Mouse (Mus musculus) ES-E14 (cell line): Measurements from ENCODE around the gene Irf1. TPM values are rescaled to one million over a fixed set of nuclear protein-coding genes. Genes with fewer than 3 reads are reported as not detected.

Experiments
- DNase-seq: peaks from one replicate; pipeline ENCODE4 v3.0.0-alpha.2; 2013; ENCODE audit warnings: low read depth, low spot score
- H3K27ac ChIP-seq: 2 replicates; pipeline ENCODE4 v1.5.1; 2012; ENCODE audit warnings: low read depth, mild to moderate bottlenecking, low read length, moderate library complexity, mixed read lengths; ENCODE audit not compliant: poor library complexity, insufficient read depth, severe bottlenecking
- H3K36me3 ChIP-seq: 2 replicates; pipeline ENCODE4 v1.6.1; 2012; ENCODE audit warnings: mild to moderate bottlenecking, low read length, moderate library complexity, mixed read lengths; ENCODE audit not compliant: control insufficient read depth, poor library complexity, insufficient read depth, severe bottlenecking
- H3K4me1 ChIP-seq, 2 experiments: fragments of 150-350 bp in 1 of 2; sonication (generic) in 1 of 2; 2 replicates each; pipeline ENCODE4 v1.6.1; 2012; ENCODE audit warnings: low read length in 2 of 2, mild to moderate bottlenecking in 1 of 2, mixed read lengths in 1 of 2; ENCODE audit not compliant: control insufficient read depth in 2 of 2, insufficient read depth in 2 of 2, poor library complexity in 1 of 2
- H3K4me3 ChIP-seq, 2 experiments: fragments of 150-350 bp in 1 of 2; sonication (generic) in 1 of 2; 2 replicates each; pipeline ENCODE4 v1.5.1; 2012; ENCODE audit warnings: low read length in 2 of 2, low read depth in 1 of 2, mild to moderate bottlenecking in 1 of 2, mixed read lengths in 1 of 2; ENCODE audit not compliant: insufficient read depth in 1 of 2, poor library complexity in 1 of 2, severe bottlenecking in 1 of 2
- H3K9ac ChIP-seq: 2 replicates; pipeline ENCODE4 v1.6.1; 2012; ENCODE audit warnings: low read depth, mild to moderate bottlenecking, low read length, mixed read lengths; ENCODE audit not compliant: poor library complexity, insufficient read depth, severe bottlenecking
- H3K9me3 ChIP-seq: fragments of 150-350 bp; sonication (generic); 2 replicates; pipeline ENCODE4 v1.6.1; 2012; ENCODE audit warnings: low read depth, mild to moderate bottlenecking, low read length; ENCODE audit not compliant: control insufficient read depth, insufficient read depth
- CHD2 ChIP-seq: IDR thresholded peaks from 2 replicates; pipeline ENCODE4 v1.6.1; 2014; ENCODE audit warnings: mild to moderate bottlenecking, low read depth, low read length, inconsistent platforms
- HCFC1 ChIP-seq: IDR thresholded peaks from 2 replicates; pipeline ENCODE4 v1.6.1; 2012; ENCODE audit warnings: low read length, inconsistent platforms, borderline replicate concordance; ENCODE audit not compliant: insufficient read depth
- MAFK ChIP-seq: IDR thresholded peaks from 2 replicates; pipeline ENCODE4 v1.6.1; 2014; ENCODE audit warnings: mild to moderate bottlenecking, low read depth, low read length, inconsistent platforms; ENCODE audit not compliant: insufficient read depth
- ZC3H11A ChIP-seq: IDR thresholded peaks from 2 replicates; pipeline ENCODE4 v1.6.1; 2012; ENCODE audit warnings: low read depth, mild to moderate bottlenecking, inconsistent platforms, low read length, borderline replicate concordance
- ZNF384 ChIP-seq: IDR thresholded peaks from 2 replicates; pipeline ENCODE4 v1.6.1; 2012; ENCODE audit warnings: low read depth, low read length, inconsistent platforms
- in situ Hi-C, 2 experiments: fragments of 600-800 bp; cut with MboI; formaldehyde crosslinking; loops; one replicate each; pipeline ENCODE4 v1.15.1; 2025; ENCODE audit warnings: low sequenced_read_pairs in 2 of 2, inconsistent platforms in 1 of 2; ENCODE audit not compliant: unreplicated experiment in 2 of 2
- total RNA-seq: library from RNA; depleted of rRNA; stranded (reverse); fragments of 300-350 nt; gene quantifications from 2 replicates; pipeline ENCODE4 v1.2.3, GENCODE M21; 2012

Gene Irf1
- total RNA-seq, 1 experiment = 28.0 TPM

GRCm38 (mm10) chr11:53797386-53797920 is 27.6 kb downstream of the Irf1 start:
- Histone ChIP-seq H3K9ac (no peak overlapping the region), H3K36me3 (no peaks in the 10 kb centered on the region), H3K4me1 (peaks cover 29 to 52% of the 10 kb centered on the region in 2 experiments), H3K4me3 (no peak overlapping the region), H3K9me3 (no peaks in the 10 kb centered on the region), H3K27ac (no peak overlapping the region)
- DNase-seq = no peak
- in situ Hi-C loops = no loop called here
- TF ChIP-seq ZC3H11A = no peak
- no peak for TF ChIP-seq MAFK
- TF ChIP-seq CHD2 = no peak
- no peak for TF ChIP-seq HCFC1
- no peak for TF ChIP-seq ZNF384

GRCm38 (mm10) chr11:53798041-53798711 is 28.4 kb downstream of the Irf1 start:
- Histone ChIP-seq H3K4me1 (peaks cover 29 to 58% of the 10 kb centered on the region in 2 experiments), H3K27ac (no peak overlapping the region; the same call in 1 of the 2 replicates), H3K4me3 (no peak overlapping the region), H3K36me3 (no peaks in the 10 kb centered on the region), H3K9me3 (no peaks in the 10 kb centered on the region), H3K9ac (no peak overlapping the region)
- no peak for TF ChIP-seq CHD2
- no peak for TF ChIP-seq MAFK
- no peak for TF ChIP-seq ZNF384
- TF ChIP-seq HCFC1 = no peak
- no peak for TF ChIP-seq ZC3H11A
- in situ Hi-C loops = no loop called here
- no peak for DNase-seq

- Histone ChIP-seq H3K36me3 (no peaks in the 10 kb centered on the region), H3K4me1 (peaks cover 23 to 64% of the 10 kb centered on the region in 2 experiments), H3K27ac (peak overlapping the region; percentile 87), H3K4me3 (no peak overlapping the region), H3K9me3 (no peaks in the 10 kb centered on the region), H3K9ac (no peak overlapping the region)
- TF ChIP-seq MAFK (no peak), ZC3H11A (no peak), CHD2 (no peak)
- in situ Hi-C loops = no loop called here
- DNase-seq = peak; percentile 61
Observed at GRCm38 (mm10) chr11:53800036-53800435, 30.2 kb downstream of the Irf1 start.

GRCm38 (mm10) chr11:53800975-53801374 is 31.2 kb downstream of the Irf1 start:
- peak overlapping the region; percentile 64; the same call in 1 of the 2 replicates for H3K27ac ChIP-seq
- no peak for TF ChIP-seq ZNF384
- TF ChIP-seq HCFC1 = no peak
- TF ChIP-seq ZC3H11A = no peak
- no peak for TF ChIP-seq MAFK
- no peak for TF ChIP-seq CHD2
- H3K36me3 ChIP-seq = no peaks in the 10 kb centered on the region
- no peak for DNase-seq
- in situ Hi-C loops = no loop called here
- H3K9me3 ChIP-seq = no peaks in the 10 kb centered on the region
- no peak overlapping the region for H3K4me3 ChIP-seq
- H3K4me1 ChIP-seq = peaks cover 22 to 62% of the 10 kb centered on the region in 2 experiments
- H3K9ac ChIP-seq = no peak overlapping the region
